Mouse (Mus musculus) E14TG2a.4 (cell line): Measurements from ENCODE around the gene Antxr1.

ENCODE experiments used
- H3K27me3 ChIP-seq: 2 replicates; pipeline ENCODE4 v1.6.1; 2014; ENCODE audit warnings: low read length, control low read depth; ENCODE audit not compliant: insufficient read depth
- H3K36me3 ChIP-seq: 2 replicates; pipeline ENCODE4 v1.6.1; 2014; ENCODE audit warnings: low read length, control low read depth; ENCODE audit not compliant: insufficient read depth
- H3K4me1 ChIP-seq: replicated peaks from 2 replicates; pipeline ENCODE4 v1.6.1; 2014; ENCODE audit warnings: low read depth, low read length, control low read depth
- H3K4me3 ChIP-seq: replicated peaks from 2 replicates; pipeline ENCODE4 v1.5.1; 2014; ENCODE audit warnings: mild to moderate bottlenecking, low read length
- H3K9me3 ChIP-seq: 2 replicates; pipeline ENCODE4 v1.6.1; 2014; ENCODE audit warnings: low read length, control low read depth
- CTCF ChIP-seq: conservative IDR thresholded peaks from 2 replicates; pipeline ENCODE4 v1.5.1; 2014; ENCODE audit warnings: low read length
- NANOG ChIP-seq: IDR thresholded peaks from 2 replicates; pipeline ENCODE4 v1.6.1; 2014; ENCODE audit warnings: borderline replicate concordance, low read length, mixed read lengths
- POU5F1 ChIP-seq: IDR thresholded peaks from 2 replicates; pipeline ENCODE4 v1.6.1; 2014; ENCODE audit warnings: low read length, borderline replicate concordance

The Antxr1 gene

DNA sequence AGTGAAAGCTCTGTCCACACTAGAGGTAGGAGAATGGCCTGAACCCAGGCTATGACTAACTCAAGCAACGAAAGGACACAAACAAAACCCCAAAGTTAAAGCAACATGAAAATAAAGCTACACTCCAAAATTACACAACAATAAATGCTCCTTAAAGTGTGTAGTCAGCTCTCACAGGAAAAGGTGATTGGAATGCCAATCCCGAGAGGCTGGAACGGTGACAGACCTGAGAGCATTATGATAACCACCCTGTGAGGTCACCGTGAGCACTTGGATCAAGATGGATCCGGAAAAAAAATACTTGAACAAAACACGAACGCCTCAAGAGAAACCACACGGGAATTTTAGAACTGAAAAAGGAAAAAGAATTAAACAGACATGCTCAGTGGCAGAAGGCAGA lies 31.1 kb downstream of the Antxr1 start:
- no peaks in the 10 kb centered on the region for H3K36me3 ChIP-seq
- TF ChIP-seq CTCF: no peak
- no peak for TF ChIP-seq NANOG
- TF ChIP-seq POU5F1: no peak
- no peaks in the 10 kb centered on the region for H3K27me3 ChIP-seq
- no peak overlapping the region for H3K4me3 ChIP-seq
- H3K4me1 ChIP-seq: no peaks in the 10 kb centered on the region
- no peaks in the 10 kb centered on the region for H3K9me3 ChIP-seq

DNA sequence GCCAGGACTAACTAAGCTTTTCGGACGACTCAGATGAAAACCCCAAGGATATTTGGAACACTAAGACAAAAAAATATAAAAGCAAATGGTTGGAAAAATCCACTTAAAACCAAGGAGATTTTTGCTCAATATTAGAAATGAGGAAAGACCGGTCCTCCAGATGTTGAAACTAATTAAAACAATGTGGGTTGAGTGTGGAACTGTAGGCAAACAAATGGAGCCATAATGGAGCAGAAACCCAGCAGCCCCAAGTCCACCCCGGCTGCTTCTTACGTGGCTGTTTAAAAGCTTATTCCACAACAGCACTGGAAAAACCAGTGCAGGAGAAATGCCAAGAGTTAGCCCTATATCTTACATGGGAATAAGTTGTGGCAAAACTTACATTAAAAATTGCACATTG lies 32.9 kb downstream of the Antxr1 start:
- H3K4me1 ChIP-seq: no peaks in the 10 kb centered on the region
- no peak for TF ChIP-seq CTCF
- no peak for TF ChIP-seq NANOG
- H3K36me3 ChIP-seq: no peaks in the 10 kb centered on the region
- H3K4me3 ChIP-seq: no peak overlapping the region
- no peaks in the 10 kb centered on the region for H3K9me3 ChIP-seq
- no peaks in the 10 kb centered on the region for H3K27me3 ChIP-seq

DNA sequence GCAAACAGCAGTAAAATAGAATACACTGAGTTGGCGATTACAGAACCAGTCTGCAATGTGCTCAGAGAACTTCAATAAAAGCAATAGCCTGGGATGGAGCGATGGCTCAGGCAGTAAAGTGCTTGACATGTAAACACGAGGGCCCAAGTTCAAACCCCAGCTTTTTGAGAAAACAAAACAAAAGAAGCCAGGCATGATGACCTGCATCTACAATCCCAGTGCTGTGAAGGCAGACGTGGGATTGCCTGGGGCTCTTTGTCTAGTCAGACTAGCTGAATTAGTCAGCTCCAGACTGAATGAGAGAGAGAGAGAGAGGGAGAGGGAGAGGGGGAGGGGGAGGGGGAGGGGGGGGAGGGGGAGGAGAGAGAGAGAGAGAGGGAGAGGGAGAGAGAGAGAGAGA lies 33.6 kb downstream of the Antxr1 start:
- TF ChIP-seq POU5F1 (no peak), CTCF (no peak), NANOG (no peak)
- Histone ChIP-seq H3K27me3 (no peaks in the 10 kb centered on the region), H3K9me3 (no peaks in the 10 kb centered on the region), H3K4me3 (no peak overlapping the region), H3K36me3 (no peaks in the 10 kb centered on the region), H3K4me1 (no peaks in the 10 kb centered on the region)

DNA sequence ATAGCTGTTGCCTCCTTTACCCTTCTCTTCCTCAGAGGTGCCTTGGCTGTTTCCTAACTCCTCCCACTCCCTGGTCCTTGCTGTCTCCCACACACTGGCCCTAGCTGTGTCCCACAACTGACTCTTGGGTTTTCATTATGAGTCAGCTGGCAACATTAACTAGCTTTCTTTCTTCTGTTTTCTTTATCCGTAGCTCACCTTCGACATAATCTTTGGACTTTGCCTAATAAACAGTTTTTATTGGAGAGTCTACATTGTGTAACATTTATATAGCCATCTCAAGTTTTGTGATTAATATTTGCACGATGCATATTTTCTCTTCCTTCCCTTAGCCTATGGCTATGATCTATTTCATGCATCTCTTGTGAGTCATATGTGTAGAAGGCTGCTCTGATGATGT lies 40.7 kb downstream of the Antxr1 start:
- Histone ChIP-seq H3K4me3 (no peak overlapping the region), H3K9me3 (no peaks in the 10 kb centered on the region), H3K27me3 (peaks cover 2% of the 10 kb centered on the region; the same call in 1 of the 2 replicates), H3K36me3 (no peaks in the 10 kb centered on the region), H3K4me1 (no peaks in the 10 kb centered on the region)
- TF ChIP-seq POU5F1: no peak

DNA sequence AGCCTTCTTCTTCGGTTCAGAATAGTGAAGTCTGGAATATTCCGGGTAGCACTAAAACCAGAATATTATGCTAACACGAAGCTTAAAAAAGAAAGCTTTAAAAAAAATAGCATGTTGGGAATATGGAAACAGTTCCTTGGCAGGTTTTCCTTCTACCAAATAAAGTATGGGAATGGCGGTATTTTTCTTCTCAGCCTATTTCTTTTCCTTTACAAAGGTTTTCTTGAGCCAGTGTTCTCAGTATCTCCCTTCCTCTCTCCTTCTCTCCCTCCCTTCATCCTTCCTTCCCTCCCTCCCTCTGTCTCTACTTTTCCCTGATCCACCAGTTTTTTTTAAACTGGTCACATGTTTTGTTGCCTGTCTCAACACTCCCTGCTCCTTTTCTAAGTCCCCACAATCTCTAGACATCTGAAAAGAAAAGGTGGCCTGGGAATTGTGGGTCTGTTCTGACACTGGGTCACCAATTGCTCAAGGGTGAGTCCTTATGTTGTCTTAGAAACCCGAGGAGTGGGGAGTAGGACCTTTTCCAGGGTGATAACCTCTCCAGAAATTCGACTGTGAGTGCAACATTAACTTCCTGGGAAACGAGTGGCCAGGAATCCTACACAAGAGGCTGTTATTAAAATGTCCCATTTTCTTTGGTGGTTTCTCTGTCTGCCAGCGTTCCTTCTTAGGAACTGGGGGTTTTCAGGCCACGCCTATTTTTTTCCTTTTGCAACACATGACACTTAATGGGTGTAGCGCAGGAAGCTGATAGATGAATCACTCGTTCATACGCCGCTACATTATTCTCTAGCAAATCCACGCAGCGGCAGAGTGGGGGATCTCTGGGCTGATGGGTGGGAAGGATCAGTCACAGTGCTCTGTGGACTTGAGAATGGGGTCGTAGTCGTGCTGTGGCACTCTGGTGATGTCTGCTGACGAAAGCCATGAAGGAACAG lies 42.4 kb downstream of the Antxr1 start:
- Histone ChIP-seq H3K4me1 (0 out of 2 replicates have a peak, but pooled peaks cover 4% of the 10 kb centered on the region), H3K36me3 (no peaks in the 10 kb centered on the region), H3K9me3 (no peaks in the 10 kb centered on the region), H3K27me3 (peaks cover 17% of the 10 kb centered on the region), H3K4me3 (no peak overlapping the region)
- TF ChIP-seq POU5F1 (no peak), CTCF (no peak), NANOG (no peak)

DNA sequence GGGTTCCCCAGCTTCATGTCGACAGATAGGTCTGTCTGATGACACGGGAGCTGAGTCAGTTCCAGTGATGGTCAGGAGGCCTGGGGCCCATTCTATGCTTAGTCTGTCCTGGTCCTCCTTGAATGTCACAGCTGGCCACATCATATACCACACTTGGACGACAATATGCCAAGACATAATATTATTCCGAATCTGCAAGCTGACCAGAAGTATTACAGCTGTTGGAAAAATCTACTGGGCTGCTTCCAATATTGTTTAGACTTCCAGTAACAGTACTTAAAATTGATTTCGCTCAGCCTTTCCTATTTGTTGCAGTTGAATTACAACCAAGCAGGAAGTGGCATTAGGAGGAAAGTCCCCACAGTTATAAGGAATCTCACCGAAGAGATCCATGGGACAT lies 48.4 kb downstream of the Antxr1 start:
- no peaks in the 10 kb centered on the region for H3K36me3 ChIP-seq
- H3K4me1 ChIP-seq: 0 out of 2 replicates have a peak, but pooled peaks cover 4% of the 10 kb centered on the region
- peaks cover 20% of the 10 kb centered on the region for H3K27me3 ChIP-seq
- H3K4me3 ChIP-seq: no peak overlapping the region
- TF ChIP-seq CTCF (no peak), POU5F1 (no peak), NANOG (no peak)
- H3K9me3 ChIP-seq: 0 out of 2 replicates have a peak, but pooled peaks cover 3% of the 10 kb centered on the region

DNA sequence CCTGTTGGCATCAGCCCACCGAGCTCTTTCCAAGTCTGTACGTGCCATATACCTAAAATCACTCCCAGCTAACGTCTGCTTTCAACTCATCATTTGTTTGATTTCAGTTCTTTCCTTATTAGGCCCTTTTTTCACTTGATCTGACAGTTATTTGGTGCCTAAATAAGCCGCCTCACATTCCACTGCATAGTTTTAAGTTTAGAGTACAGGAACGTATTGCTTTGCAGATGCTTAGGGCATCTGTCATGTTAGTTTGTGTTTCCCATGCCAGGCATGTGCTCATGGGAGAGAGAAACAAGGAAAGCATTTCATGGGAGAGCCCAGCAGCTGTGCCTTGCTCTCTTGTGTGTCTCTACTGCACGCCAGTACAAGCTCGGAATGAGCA lies 50.3 kb downstream of the Antxr1 start:
- TF ChIP-seq POU5F1 (no peak), CTCF (no peak), NANOG (no peak)
- no peak overlapping the region for H3K4me3 ChIP-seq
- peaks cover 18% of the 10 kb centered on the region for H3K27me3 ChIP-seq
- no peaks in the 10 kb centered on the region for H3K36me3 ChIP-seq
- H3K4me1 ChIP-seq: 0 out of 2 replicates have a peak, but pooled peaks cover 4% of the 10 kb centered on the region
- H3K9me3 ChIP-seq: 0 out of 2 replicates have a peak, but pooled peaks cover 3% of the 10 kb centered on the region

DNA sequence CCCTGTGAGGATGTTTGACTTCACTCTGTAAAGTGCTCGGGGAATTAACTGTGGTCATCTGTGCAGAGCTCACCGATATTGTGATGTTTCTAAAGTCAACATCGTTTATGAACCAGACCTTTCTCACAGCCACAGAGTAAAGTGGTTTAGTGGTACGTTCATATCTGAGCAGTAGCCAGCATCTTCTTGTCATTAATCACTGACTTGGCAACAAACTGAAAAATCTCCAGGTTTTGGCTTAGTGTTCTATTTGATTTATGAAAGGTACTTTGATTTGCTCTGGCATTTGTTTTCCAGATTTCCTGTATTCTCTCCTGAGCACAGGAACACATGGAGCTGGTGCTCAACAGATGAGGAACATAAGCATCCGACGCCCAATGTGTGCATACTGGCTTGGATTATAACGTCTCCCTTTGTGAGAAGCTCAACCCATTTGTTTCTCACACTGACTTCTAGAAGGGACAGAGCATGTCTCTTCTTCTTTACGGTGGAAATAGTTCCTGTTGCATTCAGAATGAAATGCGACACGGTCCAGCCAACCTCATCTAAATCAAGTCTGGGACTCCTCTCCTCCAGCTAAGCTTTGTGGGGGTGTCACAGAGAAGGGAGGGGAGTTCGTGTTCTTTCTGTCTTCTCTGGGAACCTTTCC lies 50.8 kb downstream of the Antxr1 start:
- H3K4me3 ChIP-seq: no peak overlapping the region
- H3K9me3 ChIP-seq: 0 out of 2 replicates have a peak, but pooled peaks cover 3% of the 10 kb centered on the region
- H3K27me3 ChIP-seq: peaks cover 18% of the 10 kb centered on the region
- TF ChIP-seq NANOG: no peak
- TF ChIP-seq POU5F1: no peak
- no peak for TF ChIP-seq CTCF
- no peaks in the 10 kb centered on the region for H3K36me3 ChIP-seq
- 0 out of 2 replicates have a peak, but pooled peaks cover 4% of the 10 kb centered on the region for H3K4me1 ChIP-seq
